Mouse (Mus musculus) liver, embryonic 14.5 days (tissue): ENCODE measurements around the gene Ltb4r2. TPM values are rescaled to one million over a fixed set of nuclear protein-coding genes. Genes with fewer than 3 reads are reported as not detected.

Source experiments
- ATAC-seq: fragments of 200-750 bp; cut with Nextera tagmentation; 2 replicates; pipeline ENCODE4 v1.8.0; 2017; ENCODE audit warnings: moderate number of reproducible peaks, mild to moderate bottlenecking, moderate library complexity; ENCODE audit not compliant: insufficient read depth
- DNase-seq, 3 experiments: peaks; one replicate each; pipeline ENCODE4 v3.0.0-alpha.2; 2012 to 2013; ENCODE audit warnings: low read depth in 3 of 3, low spot score in 3 of 3
- H3K27ac ChIP-seq: fragments of 300-500 bp; sonication (generic); 2 replicates; pipeline ENCODE4 v1.5.1; 2014; ENCODE audit warnings: moderate library complexity, mild to moderate bottlenecking, control low read depth, inconsistent platforms
- H3K27me3 ChIP-seq: fragments of 300-500 bp; sonication (generic); 2 replicates; pipeline ENCODE4 v1.6.1; 2014; ENCODE audit warnings: mild to moderate bottlenecking, low read length, moderate library complexity; ENCODE audit not compliant: control insufficient read depth, insufficient read depth
- H3K36me3 ChIP-seq: fragments of 300-500 bp; sonication (generic); replicated peaks from 2 replicates; pipeline ENCODE4 v1.6.1; 2014; ENCODE audit warnings: low read depth; ENCODE audit not compliant: control insufficient read depth, insufficient read depth
- H3K4me1 ChIP-seq, 2 experiments: fragments of 200-500 bp in 1 of 2; fragments of 300-500 bp in 1 of 2; sonication (generic) in 1 of 2; replicated peaks; 2 replicates each; pipeline ENCODE4 v1.6.1; 2012 to 2014; ENCODE audit warnings: antibody characterized with exemption in 1 of 2, inconsistent platforms in 1 of 2, low read length in 1 of 2; ENCODE audit not compliant: control insufficient read depth in 2 of 2, insufficient read depth in 2 of 2
- H3K4me2 ChIP-seq: fragments of 300-500 bp; sonication (generic); 2 replicates; pipeline ENCODE4 v1.6.1; 2014; ENCODE audit warnings: low read depth, mild to moderate bottlenecking, control low read depth, moderate library complexity
- H3K4me3 ChIP-seq, 2 experiments: fragments of 200-500 bp in 1 of 2; fragments of 300-500 bp in 1 of 2; sonication (generic) in 1 of 2; 2 replicates each; pipeline ENCODE4 v1.5.1; 2012 to 2014; ENCODE audit warnings: low read depth in 2 of 2, low read length in 2 of 2, mild to moderate bottlenecking in 2 of 2, control low read depth in 1 of 2, inconsistent platforms in 1 of 2, moderate library complexity in 1 of 2; ENCODE audit not compliant: insufficient read depth in 1 of 2
- H3K9ac ChIP-seq: fragments of 300-500 bp; sonication (generic); replicated peaks from 2 replicates; pipeline ENCODE4 v1.6.1; 2014; ENCODE audit warnings: mild to moderate bottlenecking, control low read depth, moderate library complexity
- H3K9me3 ChIP-seq: fragments of 300-500 bp; sonication (generic); 2 replicates; pipeline ENCODE4 v1.6.1; 2016; ENCODE audit warnings: low read length, mixed read lengths; ENCODE audit not compliant: control insufficient read depth
- CTCF ChIP-seq: IDR thresholded peaks from 2 replicates; pipeline ENCODE4 v1.5.1; 2016; ENCODE audit warnings: antibody characterized with exemption, low read depth, control low read depth
- EP300 ChIP-seq: IDR thresholded peaks from 2 replicates; pipeline ENCODE4 v1.6.1; 2016; ENCODE audit warnings: antibody characterized with exemption, low read depth
- WGBS: fragments of 180-500 bp; shearing (Covaris S2); extraction: QIAGEN DNeasy Blood & Tissue Kit; methylation state at CpG from one replicate; pipeline ENCODE4 v1.1.7; 2014; ENCODE audit not compliant: insufficient replicate concordance; 5-methylcytosine and 5-hydroxymethylcytosine counted together
- polyA plus RNA-seq, 2 experiments: library from polyadenylated mRNA; depleted of rRNA in 1 of 2; stranded (reverse) in 1 of 2; unstranded in 1 of 2; fragments of >200 nt; fragmentation: Nextera tagmentation in 1 of 2; extraction: Ambion mirVana in 1 of 2; gene quantifications; 2 replicates each; pipeline versions ENCODE4 v1.2.1 to v1.2.3; 2012 to 2014

Ltb4r2 gene
- polyA plus RNA-seq, 2 experiments = 0.67 TPM

DNA sequence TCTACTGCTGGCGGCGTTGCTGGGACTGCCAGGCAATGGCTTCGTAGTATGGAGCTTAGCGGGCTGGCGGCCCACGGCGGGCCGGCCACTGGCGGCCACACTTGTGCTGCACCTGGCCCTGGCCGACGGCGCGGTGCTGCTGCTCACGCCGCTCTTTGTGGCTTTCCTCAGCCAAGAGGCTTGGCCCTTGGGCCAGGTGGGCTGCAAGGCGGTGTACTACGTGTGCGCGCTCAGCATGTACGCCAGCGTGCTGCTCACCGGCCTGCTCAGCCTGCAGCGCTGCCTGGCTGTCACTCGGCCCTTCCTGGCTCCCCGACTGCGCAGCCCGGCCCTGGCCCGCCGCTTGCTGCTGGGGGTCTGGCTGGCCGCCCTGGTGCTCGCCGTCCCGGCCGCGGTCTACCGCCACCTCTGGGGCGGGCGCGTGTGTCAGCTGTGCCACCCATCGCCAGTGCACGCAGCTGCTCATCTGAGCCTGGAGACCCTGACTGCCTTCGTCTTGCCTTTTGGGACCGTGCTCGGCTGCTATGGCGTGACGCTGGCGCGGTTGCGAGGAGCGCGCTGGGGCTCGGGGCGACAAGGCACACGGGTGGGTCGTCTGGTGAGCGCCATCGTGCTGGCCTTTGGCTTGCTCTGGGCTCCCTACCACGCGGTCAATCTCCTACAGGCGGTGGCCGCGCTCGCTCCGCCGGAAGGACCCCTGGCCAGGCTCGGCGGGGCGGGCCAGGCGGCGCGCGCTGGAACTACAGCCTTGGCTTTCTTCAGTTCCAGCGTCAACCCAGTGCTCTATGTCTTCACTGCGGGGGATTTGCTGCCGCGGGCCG lies 983 bp downstream of the Ltb4r2 start:
- Histone ChIP-seq H3K4me2 (peak overlapping the region; percentile 74), H3K27me3 (peaks cover 31% of the 10 kb centered on the region), H3K36me3 (no peaks in the 10 kb centered on the region), H3K9ac (peak overlapping the region; percentile 42), H3K4me3 (peak overlapping the region; percentile 29 to 48), H3K9me3 (no peaks in the 10 kb centered on the region), H3K27ac (no peak overlapping the region), H3K4me1 (peaks cover 2 to 9% of the 10 kb centered on the region in 2 experiments; a peak in 3 of 4 replicates)
- 3% methylated on average over 77 of the region's 77 CpGs for whole genome bisulfite sequencing
- TF ChIP-seq CTCF (0 out of 2 replicates have a peak, but pooled peaks have one; percentile 15), EP300 (no peak)
- DNase-seq (no peak), ATAC-seq (peak; percentile 30; the same call in 1 of the 2 replicates)

DNA sequence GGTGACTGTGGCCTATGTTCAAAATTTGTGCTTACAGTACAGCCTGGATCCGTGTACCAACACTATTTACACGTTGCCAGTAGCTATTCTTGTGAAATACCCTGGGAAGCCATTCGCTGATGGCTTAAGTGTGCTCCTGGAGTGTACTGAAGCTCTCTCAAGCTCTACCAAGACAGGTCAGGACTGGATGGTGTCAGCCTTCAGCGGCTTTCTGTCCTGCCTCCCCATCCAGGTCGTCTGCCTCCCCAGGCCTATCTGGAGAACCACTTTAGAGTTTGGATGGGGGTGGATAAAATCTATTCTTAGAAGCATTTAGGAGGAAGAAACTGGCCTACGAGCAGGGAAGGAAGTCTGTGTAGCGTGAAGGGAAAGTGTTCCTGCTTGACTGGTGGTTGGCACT lies 1.9 kb downstream of the Ltb4r2 start:
- H3K4me1 ChIP-seq = peaks cover 3 to 12% of the 10 kb centered on the region in 2 experiments
- no peaks in the 10 kb centered on the region for H3K9me3 ChIP-seq
- TF ChIP-seq EP300 (no peak), CTCF (no peak)
- H3K27me3 ChIP-seq = peaks cover 33% of the 10 kb centered on the region
- no peak overlapping the region for H3K4me3 ChIP-seq
- H3K4me2 ChIP-seq = peak overlapping the region; percentile 74; the same call in 1 of the 2 replicates
- no peak for ATAC-seq
- no peak for DNase-seq
- H3K27ac ChIP-seq = no peak overlapping the region
- no peaks in the 10 kb centered on the region for H3K36me3 ChIP-seq
- WGBS = 35% methylated on average over 7 of the region's 7 CpGs
- no peak overlapping the region for H3K9ac ChIP-seq

DNA sequence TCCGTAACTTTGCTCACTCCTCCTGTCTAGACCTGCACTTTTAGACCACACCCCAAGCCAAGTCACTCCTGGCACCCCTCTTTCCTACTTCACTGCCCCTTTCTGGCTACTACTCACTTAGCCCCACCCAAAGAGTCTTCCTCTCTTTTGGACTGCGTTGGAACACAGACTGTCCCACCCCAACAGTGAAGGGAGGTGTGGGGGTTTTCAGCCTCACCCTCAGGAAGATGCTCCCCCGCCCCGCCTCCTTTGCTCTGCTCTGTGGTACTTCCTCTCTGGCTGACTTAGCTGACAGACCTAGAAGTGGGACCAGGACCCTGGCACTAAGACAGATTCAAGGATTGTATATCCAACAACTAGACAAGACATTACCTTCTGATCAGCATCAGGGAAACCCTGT lies 4.5 kb downstream of the Ltb4r2 start, which contains the start of gene Ltb4r1:
Gene Ltb4r1 (plus strand): TSS at position 267 of the 400 bp plus-strand sequence.
- no peak within 1 kb of the TSS; the same call in 1 of the 2 replicates for H3K4me2 ChIP-seq
- ATAC-seq (no peak), DNase-seq (no peak)
- H3K27ac ChIP-seq = no peak within 1 kb of the TSS
- H3K27me3 ChIP-seq = peaks cover 33% of the 10 kb centered on the region
- no peak for TF ChIP-seq EP300
- TF ChIP-seq CTCF = no peak
- H3K4me3 ChIP-seq = peak within 1 kb of the TSS in 1 of 2 experiments; percentile 7; a peak in 1 of 4 replicates
- H3K4me1 ChIP-seq = peaks cover 9 to 31% of the 10 kb centered on the region in 2 experiments
- H3K9ac ChIP-seq = no peak within 1 kb of the TSS
- 21% methylated on average over 4 of the region's 4 CpGs for WGBS
- H3K9me3 ChIP-seq = no peaks in the 10 kb centered on the region
- no peaks in the 10 kb centered on the region for H3K36me3 ChIP-seq

GRCm38 (mm10) chr14:55767519-55768414 lies 6.5 kb downstream of the Ltb4r2 start:
- WGBS = 14% methylated on average over 52 of the region's 52 CpGs
- H3K9ac ChIP-seq = no peak overlapping the region
- H3K9me3 ChIP-seq = no peaks in the 10 kb centered on the region
- TF ChIP-seq EP300 = no peak
- TF ChIP-seq CTCF = peak; percentile 68
- H3K27ac ChIP-seq = no peak overlapping the region
- peaks cover 13% of the 10 kb centered on the region for H3K27me3 ChIP-seq
- no peaks in the 10 kb centered on the region for H3K36me3 ChIP-seq
- H3K4me2 ChIP-seq = peak overlapping the region; percentile 66
- H3K4me1 ChIP-seq = peaks cover 9 to 31% of the 10 kb centered on the region in 2 experiments
- H3K4me3 ChIP-seq = peak overlapping the region; percentile 7 to 37
- ATAC-seq (peak; percentile 22; the same call in 1 of the 2 replicates), DNase-seq (no peak)
